15 mouse cellular contexts compared by ENCODE assay signal in genomic region chr5:134076175-134076574, GRCm38 (mm10).
"Had no signal": no experiment of that assay in that cellular context is flagged by ENCODE, and none has a peak within 500 bp of the region (broad histone marks: within the 10 kb centered on the region; RNA-seq: fewer than 3 reads in every experiment).

No protein-coding gene starts in this region.

- DNase-seq: kidney, adult 2 months; kidney, postnatal 25 days; layer of hippocampus, adult 9-11 months; layer of hippocampus, postnatal 36 days; liver, embryonic 13.5 days; lung, postnatal 10 days; lung, postnatal 36 days; midbrain, embryonic 14.5 days; thymus, postnatal 36 days had no signal

- H3K4me2 ChIP-seq: liver, embryonic 13.5 days; lung, embryonic 15.5 days; midbrain, embryonic 11.5 days had no signal

- H3K4me3 ChIP-seq: layer of hippocampus, adult 2 months; left cerebral cortex, adult 2 months; liver, embryonic 13.5 days; lung, embryonic 15.5 days had no signal

- H3K9me3 ChIP-seq: lung, embryonic 15.5 days had no signal

- H3K27ac ChIP-seq: kidney, postnatal 0 days; layer of hippocampus, adult 2 months; left cerebral cortex, adult 2 months; liver, embryonic 13.5 days; lung, embryonic 15.5 days had no signal

- ATAC-seq: intestine, postnatal 0 days had no signal

- H3K9ac ChIP-seq: liver, embryonic 13.5 days; lung, embryonic 15.5 days had no signal

- H3K36me3 ChIP-seq: liver, embryonic 13.5 days; lung, embryonic 15.5 days had no signal

- H3K27me3 ChIP-seq: liver, embryonic 13.5 days; lung, embryonic 15.5 days had no signal
